Mouse (Mus musculus): ENCODE measurements around the gene Hnrnph2.

Hnrnph2 gene

GRCm38 (mm10) chrX:134619695-134620094, 18.7 kb downstream of the Hnrnph2 start:
- DNase-seq: no peak

GRCm38 (mm10) chrX:134620254-134620865, 19.4 kb downstream of the Hnrnph2 start:
- no peak for DNase-seq

GRCm38 (mm10) chrX:134621685-134622084, 20.7 kb downstream of the Hnrnph2 start:
- no peak for DNase-seq

GRCm38 (mm10) chrX:134623350-134623749, 22.4 kb downstream of the Hnrnph2 start:
- no peak for DNase-seq

GRCm38 (mm10) chrX:134628200-134628599, 27.2 kb downstream of the Hnrnph2 start:
- DNase-seq: no peak

DNA sequence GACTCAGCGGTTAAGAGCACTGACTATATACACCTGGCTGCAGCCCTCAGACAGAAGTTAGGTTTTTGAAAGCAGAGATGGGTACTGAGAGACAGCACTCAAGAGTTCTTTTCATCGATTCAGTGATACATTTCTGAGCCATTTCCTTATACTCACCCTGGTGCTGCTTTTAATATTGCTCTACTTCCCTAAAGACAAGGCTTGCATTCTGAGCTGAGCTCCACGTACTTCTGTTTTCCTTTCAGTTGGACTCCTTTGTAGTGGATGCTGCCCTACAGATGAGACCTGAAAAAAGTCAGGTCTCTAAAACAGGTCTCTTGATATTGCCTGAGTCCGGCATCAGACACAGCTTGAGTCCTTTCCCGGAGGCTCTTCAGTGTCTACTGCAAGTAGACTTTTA, 31.7 kb downstream of the Hnrnph2 start:
- DNase-seq: no peak

DNA sequence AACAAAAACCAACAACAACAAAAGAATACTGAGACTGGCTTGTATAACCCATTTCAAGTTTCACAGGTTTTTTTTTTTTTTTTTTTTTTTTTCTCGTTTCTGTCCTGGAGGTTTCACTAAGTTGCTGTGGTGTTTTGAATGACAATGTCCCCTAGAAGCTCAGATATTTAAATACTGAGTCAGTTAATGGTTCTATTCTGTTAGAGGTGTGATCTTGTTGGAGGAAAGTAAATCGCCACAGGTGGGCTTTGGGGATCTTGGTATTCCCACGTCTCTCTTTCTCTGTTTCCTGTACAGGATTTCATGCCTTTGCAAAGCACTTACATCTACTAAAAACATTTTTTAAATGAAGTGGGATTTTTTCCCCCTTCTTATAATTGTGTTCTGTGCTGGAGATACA, 34.1 kb downstream of the Hnrnph2 start:
- DNase-seq: no peak

DNA sequence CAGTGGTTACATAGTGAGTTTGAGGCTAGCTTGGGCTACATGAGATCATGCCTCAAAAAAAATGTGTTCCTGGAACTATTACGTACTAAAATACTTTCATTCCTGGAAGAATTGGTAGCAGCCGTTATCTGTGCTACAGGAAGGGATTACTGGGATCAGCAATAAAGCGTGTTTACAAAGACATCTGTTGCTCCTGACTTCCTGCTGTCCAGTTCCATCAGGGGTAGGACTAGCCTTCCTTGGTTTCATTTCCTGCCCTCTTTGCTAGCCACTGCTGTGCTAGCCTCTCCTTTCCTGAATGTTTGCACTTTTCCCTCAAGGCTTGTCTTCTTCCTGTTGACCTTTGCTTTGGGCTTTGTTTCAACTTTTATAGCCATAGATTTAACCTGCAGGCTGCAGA, 34.9 kb downstream of the Hnrnph2 start:
- no peak for DNase-seq

DNA sequence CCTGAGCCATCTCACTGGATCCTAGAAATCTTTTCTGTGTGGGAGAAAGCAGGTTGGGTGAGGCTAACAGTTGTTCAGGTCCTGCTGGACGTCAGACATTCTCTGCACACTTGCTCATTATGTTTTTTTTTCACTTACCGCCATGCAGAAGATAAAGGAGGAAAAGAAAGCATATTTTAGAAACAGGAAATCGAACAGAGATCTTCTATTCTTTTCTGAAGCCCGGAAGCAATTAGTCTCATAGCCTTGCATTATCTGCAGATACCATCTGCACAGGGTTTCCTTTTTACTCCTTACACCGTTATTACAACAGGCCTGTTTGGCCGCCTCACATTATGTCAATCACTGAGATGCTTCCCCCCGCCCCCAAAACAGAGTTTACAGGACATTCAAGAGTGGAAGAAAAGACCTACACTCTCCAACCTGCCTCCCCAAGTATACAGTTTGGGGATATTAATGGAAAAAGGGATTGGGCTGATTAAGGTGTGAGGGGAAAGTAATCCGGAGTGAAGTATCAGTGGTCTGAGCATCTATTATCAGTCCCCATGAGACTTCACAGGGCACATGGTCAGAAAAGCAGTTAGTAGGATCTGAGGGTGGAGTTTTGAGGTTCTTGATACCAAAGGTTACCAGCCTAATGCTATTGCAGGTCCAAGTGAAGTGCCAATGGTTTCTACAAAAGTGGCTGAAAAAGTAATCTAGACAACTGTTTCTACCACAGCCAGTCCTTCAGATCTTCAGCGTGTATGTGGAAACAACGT, 40.2 kb downstream of the Hnrnph2 start:
- DNase-seq: no peak

- DNase-seq: no peak
Observed at GRCm38 (mm10) chrX:134646338-134646737, 45.4 kb downstream of the Hnrnph2 start.

- no peak for DNase-seq
Observed at GRCm38 (mm10) chrX:134647421-134647820, 46.4 kb downstream of the Hnrnph2 start.

DNA sequence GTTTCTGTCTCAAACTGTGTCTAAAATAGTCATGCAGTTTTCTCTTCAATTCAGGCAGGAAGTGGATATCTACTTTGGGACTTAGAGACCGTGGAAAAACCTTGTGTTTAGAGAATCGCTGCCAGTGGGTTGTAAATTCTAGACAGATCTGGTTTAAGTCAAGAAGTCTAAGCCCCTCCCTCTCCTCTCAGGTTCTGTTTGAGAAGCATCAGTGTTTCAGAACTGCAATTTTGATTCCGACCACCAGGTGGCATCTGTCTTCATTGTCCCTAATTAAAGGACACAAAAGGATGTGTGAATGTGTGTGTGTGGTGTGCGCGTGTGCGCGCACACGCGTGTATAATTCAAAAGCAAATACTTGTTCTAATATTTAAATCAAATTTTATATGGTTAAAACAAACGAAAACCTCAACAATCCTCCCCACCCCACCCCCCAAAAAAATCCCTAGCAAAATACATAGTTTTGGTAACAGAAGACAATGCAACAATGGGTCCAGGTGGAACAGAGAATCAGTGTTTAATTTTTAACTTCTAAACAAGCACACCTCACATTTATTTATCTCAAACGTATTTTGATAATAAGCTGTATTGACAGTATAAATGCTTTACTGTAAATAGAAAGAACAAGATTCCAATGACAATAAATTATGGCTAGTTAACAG, 47.2 kb downstream of the Hnrnph2 start:
- DNase-seq: peak; percentile 72 to 86

DNA sequence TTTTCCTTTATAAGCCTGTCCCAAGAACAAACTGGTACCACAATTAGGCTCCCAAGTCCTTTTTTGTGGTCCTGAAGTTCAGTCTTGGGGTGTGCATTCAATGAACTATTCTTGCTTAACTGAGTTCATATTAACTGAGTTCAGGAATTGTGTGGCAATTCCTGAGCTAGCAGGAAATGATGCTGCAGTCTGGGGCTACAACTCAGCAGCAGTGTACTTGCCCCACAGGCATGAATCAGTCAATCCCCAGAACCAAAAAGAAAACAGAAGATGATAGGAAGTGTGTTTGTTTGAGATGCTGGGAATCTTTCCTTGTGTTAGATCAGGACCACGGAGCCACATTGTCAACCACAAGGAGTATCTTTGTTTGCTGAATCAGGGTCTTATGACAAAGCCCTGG, 51.1 kb downstream of the Hnrnph2 start:
- no peak for DNase-seq
